ENCODE assay signal across 13 mouse cellular contexts in the genomic region with DNA sequence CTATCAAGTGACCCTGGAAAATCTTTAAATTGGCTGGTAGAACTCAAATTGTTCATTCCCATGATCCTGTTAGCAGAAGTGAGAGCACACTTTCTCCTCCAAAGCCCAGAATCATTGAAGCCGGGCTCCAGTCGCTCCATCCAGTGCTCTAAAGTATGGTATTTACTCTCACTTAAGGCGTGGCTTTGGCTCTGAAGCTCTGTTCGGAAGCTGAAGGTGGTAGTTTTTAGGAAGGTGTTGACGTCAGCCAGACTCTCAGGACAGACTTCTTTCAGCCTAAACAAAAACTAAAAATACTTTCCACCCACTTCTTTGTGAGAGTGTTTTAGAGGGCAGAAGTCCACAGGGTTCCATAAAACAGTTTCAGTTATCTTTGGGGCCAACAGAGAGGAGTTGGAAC. TPM values are rescaled to one million over a fixed set of nuclear protein-coding genes. Genes with fewer than 3 reads are reported as not detected.
DNase-seq lines count a peak whose midpoint lies in the region; ATAC-seq lines count a peak whose summit lies in the region.
"Had no signal": no experiment of that assay in that cellular context is flagged by ENCODE, and none has a peak within 500 bp of the region (broad histone marks: within the 10 kb centered on the region; RNA-seq: fewer than 3 reads in every experiment).

No protein-coding gene starts in this region.

- WGBS in kidney, embryonic 14.5 days, result 38% methylated on average over 5 of the region's 5 CpGs
- 48% methylated on average over 5 of the region's 5 CpGs for WGBS in midbrain, embryonic 11.5 days
- WGBS in midbrain, embryonic 10.5 days, result 46% methylated on average over 5 of the region's 5 CpGs
- WGBS in embryonic facial prominence, embryonic 14.5 days, result 40% methylated on average over 5 of the region's 5 CpGs
- WGBS in stomach, embryonic 15.5 days, result 25% methylated on average over 5 of the region's 5 CpGs

- no peaks in the 10 kb centered on the region for H3K9me3 ChIP-seq in kidney, embryonic 14.5 days (ENCODE audit: control insufficient read depth, low read length)
- no peaks in the 10 kb centered on the region for H3K9me3 ChIP-seq in midbrain, embryonic 11.5 days (ENCODE audit: control insufficient read depth, low read length)
- H3K9me3 ChIP-seq in midbrain, embryonic 10.5 days (replicated peaks), result no peaks in the 10 kb centered on the region
- no peaks in the 10 kb centered on the region for H3K9me3 ChIP-seq in embryonic facial prominence, embryonic 14.5 days (ENCODE audit: control insufficient read depth, low read length)
- H3K9me3 ChIP-seq in stomach, embryonic 15.5 days, result no peaks in the 10 kb centered on the region
- H3K9me3 ChIP-seq: forebrain, embryonic 12.5 days; midbrain, embryonic 15.5 days had no signal

- H3K4me2 ChIP-seq in kidney, embryonic 14.5 days (replicated peaks; ENCODE audit: low read depth, low read length), result no peak overlapping the region
- H3K4me2 ChIP-seq in midbrain, embryonic 11.5 days, result no peak overlapping the region
- peak overlapping the region; percentile 77; the same call in 1 of the 2 replicates for H3K4me2 ChIP-seq in embryonic facial prominence, embryonic 14.5 days (ENCODE audit: low read depth, low read length)
- H3K4me2 ChIP-seq in stomach, embryonic 15.5 days, result peak overlapping the region; percentile 79; the same call in 1 of the 2 replicates

- no peak overlapping the region for H3K4me3 ChIP-seq in kidney, embryonic 14.5 days (ENCODE audit: low read length)
- H3K4me3 ChIP-seq in midbrain, embryonic 11.5 days (ENCODE audit: low read depth, low read length), result no peak overlapping the region
- no peak overlapping the region for H3K4me3 ChIP-seq in midbrain, embryonic 10.5 days
- H3K4me3 ChIP-seq in embryonic facial prominence, embryonic 14.5 days (ENCODE audit: low read depth, low read length), result 0 out of 2 replicates have a peak overlapping the region, but pooled peaks have one; percentile 60
- H3K4me3 ChIP-seq in stomach, embryonic 15.5 days (replicated peaks), result no peak overlapping the region; the same call in 1 of the 2 replicates

- H3K27ac ChIP-seq in kidney, embryonic 14.5 days (ENCODE audit: low read depth, low read length), result no peak overlapping the region
- no peak overlapping the region for H3K27ac ChIP-seq in midbrain, embryonic 11.5 days (ENCODE audit: low read depth, low read length)
- H3K27ac ChIP-seq in midbrain, embryonic 10.5 days (replicated peaks), result no peak overlapping the region
- no peak overlapping the region for H3K27ac ChIP-seq in embryonic facial prominence, embryonic 14.5 days (replicated peaks; ENCODE audit: low read depth, low read length)
- no peak overlapping the region for H3K27ac ChIP-seq in stomach, embryonic 15.5 days
- H3K27ac ChIP-seq: hindbrain, embryonic 14.5 days; liver, embryonic 14.5 days; midbrain, embryonic 15.5 days had no signal

- no peaks in the 10 kb centered on the region for H3K36me3 ChIP-seq in kidney, embryonic 14.5 days (ENCODE audit: control insufficient read depth, insufficient read depth, low read length)
- no peaks in the 10 kb centered on the region for H3K36me3 ChIP-seq in midbrain, embryonic 11.5 days (ENCODE audit: control insufficient read depth, insufficient read depth, low read length)
- H3K36me3 ChIP-seq in midbrain, embryonic 10.5 days, result no peaks in the 10 kb centered on the region
- no peaks in the 10 kb centered on the region for H3K36me3 ChIP-seq in embryonic facial prominence, embryonic 14.5 days (ENCODE audit: control insufficient read depth, insufficient read depth, low read length)
- H3K36me3 ChIP-seq in stomach, embryonic 15.5 days, result no peaks in the 10 kb centered on the region
- H3K36me3 ChIP-seq: forebrain, embryonic 12.5 days; midbrain, embryonic 15.5 days had no signal

- ATAC-seq in kidney, embryonic 14.5 days (ENCODE audit: low FRiP score, low TSS enrichment), result no peak
- no peak for ATAC-seq in midbrain, embryonic 11.5 days (ENCODE audit: low FRiP score)
- no peak for ATAC-seq in embryonic facial prominence, embryonic 14.5 days (ENCODE audit: low read depth)
- ATAC-seq in stomach, embryonic 15.5 days (ENCODE audit: insufficient read depth, low FRiP score, low read depth), result no peak
- ATAC-seq in cerebellum, adult (ENCODE audit: insufficient number of reproducible peaks, low FRiP score, low TSS enrichment), result no peak
- ATAC-seq: midbrain, embryonic 15.5 days had no signal

- peaks cover 22% of the 10 kb centered on the region for H3K4me1 ChIP-seq in kidney, embryonic 14.5 days (ENCODE audit: control insufficient read depth, insufficient read depth, low read length)
- H3K4me1 ChIP-seq in midbrain, embryonic 11.5 days (ENCODE audit: control insufficient read depth, insufficient read depth, low read length), result peaks cover 14% of the 10 kb centered on the region
- H3K4me1 ChIP-seq in midbrain, embryonic 10.5 days, result peaks cover 40% of the 10 kb centered on the region
- peaks cover 28% of the 10 kb centered on the region for H3K4me1 ChIP-seq in embryonic facial prominence, embryonic 14.5 days (ENCODE audit: control insufficient read depth, insufficient read depth, low read length)
- peaks cover 35% of the 10 kb centered on the region for H3K4me1 ChIP-seq in stomach, embryonic 15.5 days

- 0 out of 2 replicates have a peak overlapping the region, but pooled peaks have one; percentile 14 for H3K9ac ChIP-seq in kidney, embryonic 14.5 days (ENCODE audit: low read depth, low read length)
- no peak overlapping the region for H3K9ac ChIP-seq in midbrain, embryonic 11.5 days (ENCODE audit: low read length)
- H3K9ac ChIP-seq in embryonic facial prominence, embryonic 14.5 days (ENCODE audit: low read depth, low read length), result no peak overlapping the region
- no peak overlapping the region for H3K9ac ChIP-seq in stomach, embryonic 15.5 days
- H3K9ac ChIP-seq: hindbrain, embryonic 14.5 days; liver, embryonic 14.5 days; midbrain, embryonic 15.5 days had no signal

- peaks cover 8% of the 10 kb centered on the region for H3K27me3 ChIP-seq in kidney, embryonic 14.5 days (ENCODE audit: control insufficient read depth, insufficient read depth, low read length)
- H3K27me3 ChIP-seq in midbrain, embryonic 11.5 days (ENCODE audit: control insufficient read depth, insufficient read depth, low read length), result peaks cover 23% of the 10 kb centered on the region
- H3K27me3 ChIP-seq in midbrain, embryonic 10.5 days (ENCODE audit: low read depth, poor library complexity, severe bottlenecking), result peaks cover 46% of the 10 kb centered on the region
- H3K27me3 ChIP-seq in embryonic facial prominence, embryonic 14.5 days (replicated peaks; ENCODE audit: control insufficient read depth, insufficient read depth, low read length), result no peaks in the 10 kb centered on the region; the same call in 1 of the 2 replicates
- peaks cover 5% of the 10 kb centered on the region; the same call in 1 of the 2 replicates for H3K27me3 ChIP-seq in stomach, embryonic 15.5 days (replicated peaks)

- DNase-seq in kidney, postnatal 25 days, result no peak
- peak; percentile 84 for DNase-seq in midbrain, embryonic 11.5 days (ENCODE audit: low spot score, missing footprints)
- DNase-seq in midbrain, embryonic 10.5 days (ENCODE audit: low spot score), result no peak
- DNase-seq in embryonic facial prominence, embryonic 14.5 days (ENCODE audit: low spot score), result no peak
- no peak for DNase-seq in T-cell, adult 2 months (ENCODE audit: low spot score)
- DNase-seq: kidney, adult 11 months had no signal

RNA-seq across cellular contexts. Expression of gene Cd248, which starts 5.6 kb away (rescaled TPM):
- 44.2 and 57.9 TPM in 2 replicates for polyA plus RNA-seq in kidney, embryonic 14.5 days (2014; fragmentation: Nextera tagmentation; extraction: Ambion mirVana)
- 26.7 and 32.2 TPM in 2 replicates for polyA plus RNA-seq in midbrain, embryonic 11.5 days (2014; fragmentation: Nextera tagmentation; extraction: Ambion mirVana)
- 25.3 and 34.1 TPM in 2 replicates for polyA plus RNA-seq in midbrain, embryonic 10.5 days (2016; fragmentation: Nextera tagmentation; extraction: Ambion mirVana)
- 138 and 146 TPM in 2 replicates for polyA plus RNA-seq in embryonic facial prominence, embryonic 14.5 days (2014; fragmentation: Nextera tagmentation; extraction: Ambion mirVana)
- polyA plus RNA-seq in stomach, embryonic 15.5 days (2015; fragmentation: Nextera tagmentation; extraction: Ambion mirVana), result 58.4 and 68.3 TPM in 2 replicates

RNA-seq across cellular contexts. Expression of gene Tmem151a, which starts 11.8 kb away (rescaled TPM):
- 1.2 and 1.7 TPM in 2 replicates for polyA plus RNA-seq in kidney, embryonic 14.5 days (2014; fragmentation: Nextera tagmentation; extraction: Ambion mirVana)
- polyA plus RNA-seq in midbrain, embryonic 11.5 days (2014; fragmentation: Nextera tagmentation; extraction: Ambion mirVana), result 1.3 TPM in 2 replicates
- 0.97 and 1.0 TPM in 2 replicates for polyA plus RNA-seq in midbrain, embryonic 10.5 days (2016; fragmentation: Nextera tagmentation; extraction: Ambion mirVana)
- polyA plus RNA-seq in embryonic facial prominence, embryonic 14.5 days (2014; fragmentation: Nextera tagmentation; extraction: Ambion mirVana), result 2.6 and 3.0 TPM in 2 replicates
- 5.9 and 6.4 TPM in 2 replicates for polyA plus RNA-seq in stomach, embryonic 15.5 days (2015; fragmentation: Nextera tagmentation; extraction: Ambion mirVana)

RNA-seq across cellular contexts. Expression of gene Yif1a, which starts 14.8 kb away (rescaled TPM):
- 114 and 115 TPM in 2 replicates for polyA plus RNA-seq in kidney, embryonic 14.5 days (2014; fragmentation: Nextera tagmentation; extraction: Ambion mirVana)
- polyA plus RNA-seq in midbrain, embryonic 11.5 days (2014; fragmentation: Nextera tagmentation; extraction: Ambion mirVana), result 70.4 and 80.6 TPM in 2 replicates
- 85.1 and 90.7 TPM in 2 replicates for polyA plus RNA-seq in midbrain, embryonic 10.5 days (2016; fragmentation: Nextera tagmentation; extraction: Ambion mirVana)
- 137 and 140 TPM in 2 replicates for polyA plus RNA-seq in embryonic facial prominence, embryonic 14.5 days (2014; fragmentation: Nextera tagmentation; extraction: Ambion mirVana)
- 101 TPM in 2 replicates for polyA plus RNA-seq in stomach, embryonic 15.5 days (2015; fragmentation: Nextera tagmentation; extraction: Ambion mirVana)

RNA-seq across cellular contexts. Expression of gene Rin1, which starts 23.2 kb away (rescaled TPM):
- polyA plus RNA-seq in kidney, embryonic 14.5 days (2014; fragmentation: Nextera tagmentation; extraction: Ambion mirVana), result 2.5 and 4.8 TPM in 2 replicates
- 0.63 and 1.4 TPM in 2 replicates for polyA plus RNA-seq in midbrain, embryonic 11.5 days (2014; fragmentation: Nextera tagmentation; extraction: Ambion mirVana)
- 2.5 and 2.8 TPM in 2 replicates for polyA plus RNA-seq in midbrain, embryonic 10.5 days (2016; fragmentation: Nextera tagmentation; extraction: Ambion mirVana)
- 2.3 and 3.0 TPM in 2 replicates for polyA plus RNA-seq in embryonic facial prominence, embryonic 14.5 days (2014; fragmentation: Nextera tagmentation; extraction: Ambion mirVana)
- 2.3 and 3.6 TPM in 2 replicates for polyA plus RNA-seq in stomach, embryonic 15.5 days (2015; fragmentation: Nextera tagmentation; extraction: Ambion mirVana)

RNA-seq across cellular contexts. Expression of gene Cnih2, which starts 24.8 kb away (rescaled TPM):
- 23.1 and 26.5 TPM in 2 replicates for polyA plus RNA-seq in kidney, embryonic 14.5 days (2014; fragmentation: Nextera tagmentation; extraction: Ambion mirVana)
- polyA plus RNA-seq in midbrain, embryonic 11.5 days (2014; fragmentation: Nextera tagmentation; extraction: Ambion mirVana), result 106 and 115 TPM in 2 replicates
- 42.2 and 72.4 TPM in 2 replicates for polyA plus RNA-seq in midbrain, embryonic 10.5 days (2016; fragmentation: Nextera tagmentation; extraction: Ambion mirVana)
- polyA plus RNA-seq in embryonic facial prominence, embryonic 14.5 days (2014; fragmentation: Nextera tagmentation; extraction: Ambion mirVana), result 36.0 and 45.8 TPM in 2 replicates
- polyA plus RNA-seq in stomach, embryonic 15.5 days (2015; fragmentation: Nextera tagmentation; extraction: Ambion mirVana), result 15.1 and 16.6 TPM in 2 replicates

Comparison
In these comparisons a context has a peak if more than half of its experiments do, and no peak if none do; other contexts are left out.
1. H3K4me2 ChIP-seq: peak in embryonic facial prominence, embryonic 14.5 days (single experiment) and stomach, embryonic 15.5 days (single experiment); none in kidney, embryonic 14.5 days (single experiment) and midbrain, embryonic 11.5 days (single experiment).